Mouse (Mus musculus): ENCODE data around the gene Tmcc3. TPM values are rescaled to one million over a fixed set of nuclear protein-coding genes. Genes with fewer than 3 reads are reported as not detected.

Tmcc3 gene
- total RNA-seq, 4 experiments from 2014 or later, result 12.4 to 22.2 (median 15.1) TPM

- no peak for DNase-seq
Measured at GRCm38 (mm10) chr10:94417643-94418042, 105.9 kb downstream of the Tmcc3 start.

GRCm38 (mm10) chr10:94426000-94426920, 114.5 kb downstream of the Tmcc3 start:
- peak; percentile 56 for DNase-seq

GRCm38 (mm10) chr10:94426921-94427270, 115.1 kb downstream of the Tmcc3 start:
- no peak for DNase-seq

GRCm38 (mm10) chr10:94428186-94428942, 116.6 kb downstream of the Tmcc3 start:
- DNase-seq, result no peak

GRCm38 (mm10) chr10:94430566-94430965, 118.8 kb downstream of the Tmcc3 start:
- no peak for DNase-seq

- no peak for DNase-seq
Measured at GRCm38 (mm10) chr10:94432933-94433332, 121.2 kb downstream of the Tmcc3 start.

- DNase-seq, result no peak
Measured at GRCm38 (mm10) chr10:94433901-94434300, 122.2 kb downstream of the Tmcc3 start.

- no peak for DNase-seq
Measured at GRCm38 (mm10) chr10:94442725-94443124, 131.0 kb downstream of the Tmcc3 start.

- DNase-seq, result no peak
Measured at GRCm38 (mm10) chr10:94443453-94443852, 131.7 kb downstream of the Tmcc3 start.

GRCm38 (mm10) chr10:94445192-94445591, 133.4 kb downstream of the Tmcc3 start:
- no peak for DNase-seq

- DNase-seq, result no peak
Measured at GRCm38 (mm10) chr10:94446379-94447008, 134.7 kb downstream of the Tmcc3 start.

- no peak for DNase-seq
Measured at GRCm38 (mm10) chr10:94449676-94450075, 137.9 kb downstream of the Tmcc3 start.

GRCm38 (mm10) chr10:94450781-94451180, 139.0 kb downstream of the Tmcc3 start:
- no peak for DNase-seq

- DNase-seq, result no peak
Measured at GRCm38 (mm10) chr10:94457454-94457853, 145.7 kb downstream of the Tmcc3 start.

- no peak for DNase-seq
Measured at GRCm38 (mm10) chr10:94458690-94459089, 146.9 kb downstream of the Tmcc3 start.

GRCm38 (mm10) chr10:94461378-94461777, 149.6 kb downstream of the Tmcc3 start:
- DNase-seq, result no peak

GRCm38 (mm10) chr10:94461871-94462270, 150.1 kb downstream of the Tmcc3 start:
- DNase-seq, result no peak

GRCm38 (mm10) chr10:94462386-94463064, 150.8 kb downstream of the Tmcc3 start:
- DNase-seq, result peak; percentile 73

- no peak for DNase-seq
Measured at GRCm38 (mm10) chr10:94463410-94463809, 151.7 kb downstream of the Tmcc3 start.

- no peak for DNase-seq
Measured at GRCm38 (mm10) chr10:94465646-94466045, 153.9 kb downstream of the Tmcc3 start.

- DNase-seq, result no peak
Measured at GRCm38 (mm10) chr10:94466313-94466712, 154.6 kb downstream of the Tmcc3 start.

- DNase-seq, result no peak
Measured at GRCm38 (mm10) chr10:94471487-94471886, 159.7 kb downstream of the Tmcc3 start.

All from adrenal gland, adult 8-10 months (tissue).